Mouse (Mus musculus): Measurements from ENCODE around the gene Nfix.

DNA sequence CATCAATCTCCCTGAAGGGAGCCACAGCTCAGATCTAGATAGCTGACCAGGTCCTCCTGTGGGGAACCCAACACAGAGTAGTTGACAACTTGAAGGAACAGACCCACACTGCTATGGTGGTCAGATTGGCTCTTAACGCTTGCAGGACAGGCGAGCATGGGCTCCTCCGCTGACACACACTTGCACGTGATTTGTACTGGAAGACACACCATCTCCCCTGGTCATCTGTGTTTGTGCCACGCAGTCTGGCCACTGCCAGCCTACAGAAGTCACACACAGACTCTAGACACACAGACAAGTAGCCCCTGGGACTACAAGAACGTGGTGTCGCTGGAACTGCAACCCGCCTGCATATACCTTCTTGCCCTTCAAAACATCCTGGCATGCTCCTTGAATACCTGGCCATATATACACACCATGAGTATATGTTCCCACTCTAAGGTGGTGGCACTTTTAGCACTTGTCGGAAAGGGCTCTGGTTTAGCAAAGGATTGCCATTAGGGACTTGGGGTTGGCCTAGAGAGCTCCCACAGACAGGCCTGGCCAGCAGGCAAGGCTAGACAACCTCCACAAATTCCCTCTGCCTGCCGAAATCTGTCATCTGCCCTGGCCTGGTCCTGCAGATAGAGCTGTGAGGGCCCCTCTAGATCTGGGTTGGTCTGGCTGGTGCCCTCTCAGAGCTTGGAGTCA lies 1.6 kb downstream of the Nfix start:
- TF ChIP-seq EP300 (IDR thresholded peaks at IDR 0.05; ENCODE audit: low read depth): no peak
- no peak for TF ChIP-seq CTCF (IDR thresholded peaks at IDR 0.05; ENCODE audit: low read depth)

All from liver, embryonic 14.5 days (tissue).